Mouse (Mus musculus) lung, postnatal 36 days (tissue): ENCODE measurements around the gene N4bp1.

Experiments
- DNase-seq: peaks from one replicate; pipeline ENCODE4 v3.0.0; 2022; ENCODE audit warnings: mixed read lengths

Gene N4bp1

GRCm38 (mm10) chr8:86759090-86759491 lies 126.0 kb downstream of the N4bp1 start:
- DNase-seq = peak; percentile 42

GRCm38 (mm10) chr8:86758651-86759050 lies 126.4 kb downstream of the N4bp1 start:
- DNase-seq = no peak
